Mouse (Mus musculus): ENCODE measurements at regions not wholly inside any gene's neighbourhood (a gene's known extent, or its start where the extent isn't known, plus 50 kb on each side); places are given as distances from the start of the nearest gene placed in this dataset.

- H3K27me3 ChIP-seq (ENCODE audit: control insufficient read depth, insufficient read depth, low read length): no peaks in the 10 kb centered on the region
- H3K36me3 ChIP-seq (ENCODE audit: control insufficient read depth, insufficient read depth, low read length): no peaks in the 10 kb centered on the region
- peaks cover 5% of the 10 kb centered on the region for H3K4me1 ChIP-seq (ENCODE audit: control insufficient read depth, insufficient read depth, low read length)
- no peak overlapping the region for H3K4me3 ChIP-seq (ENCODE audit: control insufficient read depth, low read depth, low read length)
- H3K27ac ChIP-seq (ENCODE audit: control insufficient read depth, insufficient read depth, low read depth, low read length): no peak overlapping the region
- no peak for TF ChIP-seq POLR2A (IDR thresholded peaks at IDR 0.05; ENCODE audit: control insufficient read depth, low read depth, low read length)
- TF ChIP-seq CTCF (IDR thresholded peaks at IDR 0.05; ENCODE audit: control insufficient read depth, insufficient read depth, insufficient replicate concordance, low read depth, low read length): no peak
Measured at GRCm38 (mm10) chr6:121527281-121527680, 53.8 kb upstream of the Iqsec3 start.

- Histone ChIP-seq H3K4me1 (ENCODE audit: control insufficient read depth, insufficient read depth, low read length) (no peaks in the 10 kb centered on the region), H3K4me3 (ENCODE audit: control insufficient read depth, low read depth, low read length) (no peak overlapping the region), H3K27me3 (ENCODE audit: control insufficient read depth, insufficient read depth, low read length) (no peaks in the 10 kb centered on the region), H3K27ac (ENCODE audit: control insufficient read depth, insufficient read depth, low read depth, low read length) (no peak overlapping the region), H3K36me3 (ENCODE audit: control insufficient read depth, insufficient read depth, low read length) (no peaks in the 10 kb centered on the region)
- TF ChIP-seq POLR2A (IDR thresholded peaks at IDR 0.05; ENCODE audit: control insufficient read depth, low read depth, low read length) (no peak), CTCF (IDR thresholded peaks at IDR 0.05; ENCODE audit: control insufficient read depth, insufficient read depth, insufficient replicate concordance, low read depth, low read length) (no peak)
Measured at GRCm38 (mm10) chr6:121526121-121526520, 52.6 kb upstream of the Iqsec3 start.

- H3K4me1 ChIP-seq (ENCODE audit: control insufficient read depth, insufficient read depth, low read length): no peaks in the 10 kb centered on the region
- no peaks in the 10 kb centered on the region for H3K27me3 ChIP-seq (ENCODE audit: control insufficient read depth, insufficient read depth, low read length)
- no peak overlapping the region for H3K4me3 ChIP-seq (ENCODE audit: control insufficient read depth, low read depth, low read length)
- no peaks in the 10 kb centered on the region for H3K36me3 ChIP-seq (ENCODE audit: control insufficient read depth, insufficient read depth, low read length)
- no peak overlapping the region for H3K27ac ChIP-seq (ENCODE audit: control insufficient read depth, insufficient read depth, low read depth, low read length)
- no peak for TF ChIP-seq POLR2A (IDR thresholded peaks at IDR 0.05; ENCODE audit: control insufficient read depth, low read depth, low read length)
- no peak for TF ChIP-seq CTCF (IDR thresholded peaks at IDR 0.05; ENCODE audit: control insufficient read depth, insufficient read depth, insufficient replicate concordance, low read depth, low read length)
Measured at GRCm38 (mm10) chr6:121524613-121524970, 51.1 kb upstream of the Iqsec3 start.

GRCm38 (mm10) chr6:121523882-121524612 lies 50.6 kb upstream of the Iqsec3 start:
- Histone ChIP-seq H3K27ac (ENCODE audit: control insufficient read depth, insufficient read depth, low read depth, low read length) (no peak overlapping the region), H3K36me3 (ENCODE audit: control insufficient read depth, insufficient read depth, low read length) (no peaks in the 10 kb centered on the region), H3K4me1 (ENCODE audit: control insufficient read depth, insufficient read depth, low read length) (no peaks in the 10 kb centered on the region), H3K27me3 (ENCODE audit: control insufficient read depth, insufficient read depth, low read length) (no peaks in the 10 kb centered on the region), H3K4me3 (ENCODE audit: control insufficient read depth, low read depth, low read length) (no peak overlapping the region)
- TF ChIP-seq CTCF (IDR thresholded peaks at IDR 0.05; ENCODE audit: control insufficient read depth, insufficient read depth, insufficient replicate concordance, low read depth, low read length) (no peak), POLR2A (IDR thresholded peaks at IDR 0.05; ENCODE audit: control insufficient read depth, low read depth, low read length) (no peak)

All from testis, adult 2 months (tissue).